Mouse (Mus musculus): ENCODE measurements around the gene Nr4a1. TPM values are rescaled to one million over a fixed set of nuclear protein-coding genes. Genes with fewer than 3 reads are reported as not detected.

Nr4a1 gene
- 100 to 1,000 TPM; 171 to 181 TPM for total RNA-seq (2021)
- long read RNA-seq, experiment 1, transcript Nr4a1-202 (8 exons, 2,553 nt), result minor isoform, 6 of 112 reads
- long read RNA-seq, experiment 1, transcript Nr4a1-201 (7 exons, 2,477 nt), result major isoform, 85 of 112 reads
- long read RNA-seq, experiment 1, partial matches to known transcripts, result 5 of 112 reads
- long read RNA-seq, experiment 1, other reads (novel, unspliced or antisense), result 16 of 112 reads
- long read RNA-seq, experiment 2, transcript Nr4a1-201 (7 exons, 2,477 nt), result major isoform, 64 of 84 reads
- long read RNA-seq, experiment 2, transcript Nr4a1-202 (8 exons, 2,553 nt), result minor isoform, 7 of 84 reads
- long read RNA-seq, experiment 2, partial matches to known transcripts, result 9 of 84 reads
- long read RNA-seq, experiment 2, other reads (novel, unspliced or antisense), result 4 of 84 reads

- peak; percentile 82 to 84 for DNase-seq (ENCODE audit: low spot score in 2 of 2)
Observed at GRCm38 (mm10) chr15:101253886-101254795, at the start of gene Nr4a1. Nr4a1 (plus strand) TSS chr15:101254269.

- no peak for DNase-seq (ENCODE audit: low spot score in 2 of 2)
Observed at GRCm38 (mm10) chr15:101204781-101205180, 49.3 kb upstream of the Nr4a1 start.

GRCm38 (mm10) chr15:101210228-101210627, 43.8 kb upstream of the Nr4a1 start:
- DNase-seq (ENCODE audit: low spot score in 2 of 2), result peak in 1 of 2 experiments; percentile 78

GRCm38 (mm10) chr15:101210998-101211613, 43.0 kb upstream of the Nr4a1 start:
- DNase-seq (ENCODE audit: low spot score in 2 of 2), result no peak

- DNase-seq (ENCODE audit: low spot score in 2 of 2), result no peak
Observed at GRCm38 (mm10) chr15:101212435-101212834, 41.6 kb upstream of the Nr4a1 start.

- DNase-seq (ENCODE audit: low spot score in 2 of 2), result no peak
Observed at GRCm38 (mm10) chr15:101215136-101215535, 38.9 kb upstream of the Nr4a1 start.

GRCm38 (mm10) chr15:101216036-101216435, 38.0 kb upstream of the Nr4a1 start:
- DNase-seq (ENCODE audit: low spot score in 2 of 2), result no peak

- DNase-seq (ENCODE audit: low spot score in 2 of 2), result no peak
Observed at GRCm38 (mm10) chr15:101220905-101221297, 33.2 kb upstream of the Nr4a1 start.

- peak; percentile 93 to 97 for DNase-seq (ENCODE audit: low spot score in 2 of 2)
Observed at GRCm38 (mm10) chr15:101221298-101222104, 32.6 kb upstream of the Nr4a1 start.

- peak in 1 of 2 experiments; percentile 59 for DNase-seq (ENCODE audit: low spot score in 2 of 2)
Observed at GRCm38 (mm10) chr15:101222897-101223482, 31.1 kb upstream of the Nr4a1 start.

- no peak for DNase-seq (ENCODE audit: low spot score in 2 of 2)
Observed at GRCm38 (mm10) chr15:101223596-101223995, 30.5 kb upstream of the Nr4a1 start.

GRCm38 (mm10) chr15:101224006-101224906, 29.8 kb upstream of the Nr4a1 start, which contains the start of gene Grasp:
Grasp (plus strand) TSS chr15:101224188.
- DNase-seq (ENCODE audit: low spot score in 2 of 2), result peak; percentile 89

- no peak for DNase-seq (ENCODE audit: low spot score in 2 of 2)
Observed at GRCm38 (mm10) chr15:101224977-101225376, 29.1 kb upstream of the Nr4a1 start.

GRCm38 (mm10) chr15:101227971-101228370, 26.1 kb upstream of the Nr4a1 start:
- no peak for DNase-seq (ENCODE audit: low spot score in 2 of 2)

- no peak for DNase-seq (ENCODE audit: low spot score in 2 of 2)
Observed at GRCm38 (mm10) chr15:101228866-101229590, 25.0 kb upstream of the Nr4a1 start.

GRCm38 (mm10) chr15:101230503-101230902, 23.6 kb upstream of the Nr4a1 start:
- DNase-seq (ENCODE audit: low spot score in 2 of 2), result no peak

- no peak for DNase-seq (ENCODE audit: low spot score in 2 of 2)
Observed at GRCm38 (mm10) chr15:101230995-101231647, 22.9 kb upstream of the Nr4a1 start.

GRCm38 (mm10) chr15:101231648-101232180, 22.4 kb upstream of the Nr4a1 start:
- no peak for DNase-seq (ENCODE audit: low spot score in 2 of 2)

Data from left cerebral cortex, adult 18-20 months (tissue).